Mouse (Mus musculus): ENCODE data around the gene Prm1.

- no peak for TF ChIP-seq POLR2A (IDR thresholded peaks at IDR 0.05; ENCODE audit: insufficient read depth, low read depth, low read length)
- TF ChIP-seq CTCF (IDR thresholded peaks at IDR 0.05; ENCODE audit: insufficient read depth, low read depth, low read length), result no peak
Observed at GRCm38 (mm10) chr16:10824536-10824935, 18.9 kb upstream of the Prm1 start.

Measured in olfactory bulb, adult 2 months (tissue).